Mouse (Mus musculus): Measurements from ENCODE around the gene Tacc2.

DNA sequence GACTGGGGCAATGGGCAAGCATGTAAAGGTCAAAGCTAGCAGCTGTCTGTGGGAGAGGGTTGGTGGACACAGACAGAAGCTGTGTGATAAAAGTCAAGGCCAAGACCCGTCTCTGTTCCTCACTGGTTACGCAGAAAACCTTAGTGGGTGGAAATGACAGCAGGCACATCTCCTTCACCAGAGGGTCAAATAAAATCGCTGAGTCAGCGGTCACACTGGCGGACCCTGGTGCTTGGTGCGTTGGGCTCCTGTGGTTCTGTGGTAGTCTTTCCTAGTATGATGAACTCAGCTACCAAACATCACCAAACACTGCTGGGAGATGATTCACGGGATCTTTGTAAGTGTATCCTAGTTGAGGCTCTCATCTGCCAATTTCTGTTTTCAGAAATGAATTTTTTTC, 52.8 kb downstream of the Tacc2 start:
- TF ChIP-seq CTCF (IDR thresholded peaks at IDR 0.05; ENCODE audit: extremely low read depth, insufficient read length, insufficient replicate concordance, low read depth, low read length) (no peak), POLR2A (IDR thresholded peaks at IDR 0.05; ENCODE audit: low read depth, low read length) (no peak)

Data from small intestine, adult 2 months (tissue).